Mouse (Mus musculus): ENCODE measurements at regions not wholly inside any gene's neighbourhood (a gene's known extent, or its start where the extent isn't known, plus 50 kb on each side); places are given as distances from the start of the nearest gene placed in this dataset.

DNA sequence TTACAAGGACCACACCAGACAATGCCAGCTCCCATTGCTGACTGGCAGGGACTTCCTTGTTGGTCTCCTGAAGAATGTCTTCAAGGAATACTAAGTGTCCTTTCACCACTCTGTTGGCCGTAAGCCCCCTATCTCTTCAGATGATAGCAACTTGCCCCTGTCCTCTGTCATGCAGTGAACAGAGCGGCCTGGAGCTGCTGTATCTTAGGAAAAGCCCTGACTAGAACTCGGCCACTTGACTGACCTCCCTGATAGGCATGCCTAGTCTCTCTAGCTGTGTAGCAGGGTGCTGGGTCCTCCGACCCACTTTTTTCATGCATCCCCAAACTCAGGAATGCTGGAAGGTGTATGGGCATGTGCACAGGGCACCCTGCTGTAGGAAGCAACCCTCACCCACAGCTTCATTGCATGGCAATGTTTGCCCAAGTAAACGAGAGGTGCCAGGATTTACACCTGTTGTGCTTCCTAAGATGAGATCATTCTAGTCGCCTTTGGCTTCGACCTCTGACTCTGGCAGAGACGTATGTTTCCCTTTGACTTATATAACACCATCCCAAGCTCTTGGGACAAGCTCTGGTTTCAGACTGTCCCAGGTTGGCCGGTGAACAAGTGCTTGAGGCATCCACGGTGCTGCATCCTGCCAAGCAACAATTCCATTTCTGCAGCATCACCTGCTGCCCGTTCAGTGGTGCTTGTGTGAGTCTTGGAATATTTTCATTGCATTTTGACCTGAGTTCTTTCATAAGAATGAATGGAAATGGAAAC is 145.1 kb downstream of the Zfp36l1 start:
- no peak for DNase-seq (ENCODE audit: low read depth, low spot score)

DNA sequence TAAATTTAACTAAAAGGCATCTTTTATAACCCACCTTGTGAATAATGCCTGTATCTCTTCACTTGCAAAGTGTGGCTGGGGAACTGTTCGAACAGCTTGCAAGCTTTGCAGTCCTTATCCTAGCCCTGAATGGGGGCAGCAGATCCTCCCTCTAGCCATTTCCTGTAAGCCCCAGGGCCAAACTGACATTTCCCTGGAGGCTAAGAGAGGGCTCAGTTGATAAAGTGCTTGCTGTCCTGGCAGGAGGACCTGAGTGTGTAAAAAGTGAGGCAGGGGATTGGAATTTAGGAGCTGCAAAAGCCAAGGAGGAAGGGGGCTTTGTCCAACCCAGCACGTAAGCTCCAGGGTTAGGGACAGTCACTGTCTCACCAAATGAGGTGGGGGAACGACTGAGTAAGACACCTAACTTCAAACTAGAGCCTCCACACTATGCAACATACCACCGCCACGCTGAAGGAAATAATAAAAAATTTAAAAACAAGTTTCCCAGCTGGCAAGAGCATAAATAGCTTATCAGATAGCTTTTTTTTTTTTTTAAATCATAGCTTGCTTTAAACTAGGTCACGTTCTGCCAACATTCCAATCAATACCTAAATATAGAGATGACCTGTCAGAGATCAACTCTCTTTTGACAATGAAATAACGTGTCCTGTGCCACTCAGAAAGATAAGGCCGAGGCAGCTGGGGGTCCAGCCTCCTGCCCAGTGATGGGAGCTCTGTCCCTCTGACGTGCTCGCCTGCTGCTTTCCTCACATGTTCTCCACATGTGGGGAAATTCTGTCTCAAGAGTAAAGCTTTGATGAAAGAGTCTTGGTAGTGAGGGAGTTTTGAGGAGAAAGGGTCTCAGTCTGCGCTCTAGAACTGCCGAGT is 146.0 kb downstream of the Zfp36l1 start:
- DNase-seq (ENCODE audit: low read depth, low spot score), result no peak

DNA sequence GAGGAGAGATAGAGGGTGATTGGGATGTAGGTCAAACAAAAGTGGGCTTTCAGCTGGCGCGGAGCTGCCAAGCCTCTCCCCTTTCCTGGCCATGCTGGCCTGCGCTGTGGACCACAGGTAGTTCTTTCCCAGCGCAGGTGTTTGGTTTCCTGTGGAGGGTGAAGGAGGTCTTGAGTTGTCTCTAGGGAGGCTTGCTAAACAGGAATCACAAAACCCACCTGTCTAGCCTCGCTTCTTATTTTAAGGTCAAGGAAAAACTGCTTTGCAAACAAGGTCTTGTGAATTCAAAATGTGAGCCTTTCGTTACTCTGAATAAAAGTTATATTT is 146.6 kb downstream of the Zfp36l1 start:
- no peak for DNase-seq (ENCODE audit: low read depth, low spot score)

DNA sequence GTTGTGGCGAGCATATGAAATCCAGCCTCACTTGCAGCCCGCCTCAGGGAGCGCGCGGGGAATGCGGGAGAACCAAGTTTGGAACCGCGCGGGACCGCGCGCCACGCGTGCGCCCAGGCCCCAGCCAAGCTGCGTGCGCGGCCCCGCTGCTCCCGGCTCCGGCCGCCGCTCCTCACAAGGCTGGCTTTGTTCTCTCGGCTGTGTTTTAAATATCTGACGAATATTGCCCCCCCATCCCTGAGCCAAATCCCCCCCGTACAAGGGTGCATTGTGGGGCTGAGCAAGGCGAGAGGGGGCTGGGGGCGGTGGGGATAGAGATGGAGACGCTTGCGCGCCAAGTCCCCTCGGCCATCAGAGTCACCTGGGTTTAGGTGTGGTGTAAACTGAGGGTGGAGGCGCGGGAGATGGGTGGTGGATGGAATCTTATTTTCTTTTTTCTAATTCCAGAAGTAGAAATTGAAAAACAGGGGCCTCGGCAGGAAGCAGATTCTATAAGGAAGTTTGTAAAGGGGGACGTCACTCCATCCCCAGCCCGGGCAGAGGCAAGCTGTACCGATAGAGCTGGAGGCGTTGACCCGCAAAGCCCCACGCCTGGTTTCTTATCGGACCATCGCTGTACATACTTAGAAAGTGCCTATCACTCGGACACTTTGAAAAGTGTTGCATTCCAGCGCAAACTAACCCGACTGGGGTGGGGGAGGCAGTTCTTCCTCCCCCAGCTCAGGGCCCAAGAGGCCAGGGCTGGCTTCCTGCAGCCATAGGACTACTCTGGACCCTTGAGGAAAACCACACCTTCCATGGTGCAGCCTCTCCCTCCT is 147.1 kb downstream of the Zfp36l1 start:
- DNase-seq (ENCODE audit: low read depth, low spot score), result no peak

DNA sequence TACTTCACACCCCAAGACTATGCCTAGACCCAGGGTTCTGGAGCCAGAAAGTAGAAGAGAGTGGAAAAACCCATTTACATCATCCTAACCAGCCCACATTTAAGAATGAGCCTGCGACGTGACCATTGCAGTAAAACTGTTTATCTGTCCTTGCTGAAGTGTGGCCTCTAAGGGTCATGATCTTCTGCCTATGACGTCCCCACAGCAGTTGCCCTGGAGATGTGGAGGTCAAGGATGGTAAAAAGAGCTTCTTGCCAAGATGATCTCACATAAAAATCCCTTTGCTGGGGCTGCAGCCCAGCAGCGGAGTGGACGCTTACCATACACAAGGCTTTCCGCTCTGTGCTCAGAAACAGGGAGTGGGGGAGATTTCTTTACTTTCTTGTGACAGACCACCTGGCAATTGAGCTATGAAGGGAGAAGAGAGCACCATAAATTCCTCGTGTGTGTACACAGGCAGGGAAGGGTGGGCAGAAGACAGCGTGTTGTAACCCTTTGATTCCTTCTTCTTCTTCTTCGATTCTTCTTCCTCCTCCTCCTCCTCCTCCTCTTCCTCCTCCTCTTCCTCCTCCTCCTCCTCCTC is 149.3 kb downstream of the Zfp36l1 start:
- no peak for DNase-seq (ENCODE audit: low read depth, low spot score)

DNA sequence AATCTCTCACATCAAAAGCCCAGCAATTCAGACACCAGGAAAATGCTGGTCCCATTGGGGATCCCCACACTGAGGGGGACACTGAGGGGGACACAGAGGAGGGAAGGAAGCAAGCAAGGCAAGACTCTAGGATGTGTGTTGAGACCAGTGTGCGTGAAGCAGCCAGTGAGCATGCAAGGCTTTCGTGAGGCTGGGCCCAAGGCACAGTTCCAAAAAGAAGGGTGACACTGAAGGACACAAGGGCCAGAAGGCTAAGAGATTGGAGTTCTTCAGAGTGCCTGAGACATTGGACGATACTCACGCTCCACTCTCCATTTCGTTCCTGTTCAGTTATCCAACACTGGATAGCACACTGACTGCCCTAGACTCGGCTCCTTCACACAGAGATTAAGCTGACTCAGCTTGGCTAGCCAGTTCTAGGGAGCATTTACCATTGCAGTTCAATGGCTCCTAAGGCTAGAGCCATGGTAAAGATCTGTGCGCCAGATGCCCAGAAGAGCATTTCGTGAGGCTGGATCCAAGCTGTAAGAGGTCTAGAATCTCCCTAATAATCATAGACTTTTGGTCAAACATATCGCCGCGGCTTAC is 150.1 kb downstream of the Zfp36l1 start:
- no peak for DNase-seq (ENCODE audit: low read depth, low spot score)

DNA sequence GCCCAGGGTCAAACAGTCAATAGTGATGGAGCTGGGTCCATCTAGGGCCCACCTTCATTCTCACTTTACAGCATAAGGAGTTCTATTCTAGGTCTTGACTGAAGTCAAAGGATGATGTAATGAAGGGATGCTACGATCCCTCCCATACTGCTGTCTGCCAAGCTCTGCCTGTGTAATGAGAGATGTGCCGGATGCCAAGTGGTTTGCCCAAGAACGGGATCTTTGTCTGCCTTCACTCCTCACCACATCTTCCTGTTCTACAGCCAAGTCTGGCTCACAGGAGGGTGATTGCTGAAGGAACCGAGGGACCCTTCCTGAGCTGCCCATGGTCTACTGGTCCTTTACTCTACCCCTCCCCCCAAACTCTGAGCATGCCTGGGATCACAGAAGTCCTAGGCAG is 150.9 kb downstream of the Zfp36l1 start:
- no peak for DNase-seq (ENCODE audit: low read depth, low spot score)

DNA sequence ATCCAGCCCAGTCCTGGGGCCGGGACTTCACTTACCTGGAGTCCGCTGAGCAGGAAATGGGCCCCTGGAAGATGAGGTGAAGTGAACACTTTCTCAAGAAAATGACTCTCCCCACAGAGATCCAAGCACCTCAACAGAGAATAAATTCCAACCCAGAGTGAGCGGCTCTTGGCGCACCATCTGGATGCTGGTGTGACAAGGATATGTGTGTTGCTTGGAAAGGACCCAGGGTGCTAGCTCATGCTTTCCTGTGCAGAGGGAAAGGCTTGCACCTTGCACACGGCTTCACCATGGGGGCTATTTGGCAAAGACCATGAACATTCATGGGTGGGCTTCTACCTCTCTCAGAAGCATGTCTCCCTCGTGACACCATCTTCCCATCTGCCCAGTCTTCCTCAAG is 151.7 kb downstream of the Zfp36l1 start:
- DNase-seq (ENCODE audit: low read depth, low spot score), result no peak

DNA sequence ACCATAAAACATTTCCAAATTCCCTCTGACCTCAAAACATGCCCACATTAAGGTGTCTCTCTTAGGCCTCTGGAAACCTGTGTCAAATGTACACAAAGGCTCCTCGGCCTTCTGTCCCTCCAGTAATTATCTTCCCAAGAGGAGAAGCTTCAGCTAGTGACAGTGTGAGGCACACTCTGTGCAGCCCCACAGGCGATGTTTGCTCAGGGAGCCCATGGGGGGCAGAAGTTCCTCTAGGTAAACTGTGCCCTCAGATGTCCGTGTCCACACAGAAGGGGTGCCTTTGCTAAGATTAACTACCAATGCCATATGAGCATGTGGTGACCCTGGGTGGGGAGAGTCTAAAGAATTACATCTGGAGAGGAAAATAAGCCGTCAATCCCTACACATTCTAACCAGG is 152.4 kb downstream of the Zfp36l1 start:
- DNase-seq (ENCODE audit: low read depth, low spot score), result no peak

DNA sequence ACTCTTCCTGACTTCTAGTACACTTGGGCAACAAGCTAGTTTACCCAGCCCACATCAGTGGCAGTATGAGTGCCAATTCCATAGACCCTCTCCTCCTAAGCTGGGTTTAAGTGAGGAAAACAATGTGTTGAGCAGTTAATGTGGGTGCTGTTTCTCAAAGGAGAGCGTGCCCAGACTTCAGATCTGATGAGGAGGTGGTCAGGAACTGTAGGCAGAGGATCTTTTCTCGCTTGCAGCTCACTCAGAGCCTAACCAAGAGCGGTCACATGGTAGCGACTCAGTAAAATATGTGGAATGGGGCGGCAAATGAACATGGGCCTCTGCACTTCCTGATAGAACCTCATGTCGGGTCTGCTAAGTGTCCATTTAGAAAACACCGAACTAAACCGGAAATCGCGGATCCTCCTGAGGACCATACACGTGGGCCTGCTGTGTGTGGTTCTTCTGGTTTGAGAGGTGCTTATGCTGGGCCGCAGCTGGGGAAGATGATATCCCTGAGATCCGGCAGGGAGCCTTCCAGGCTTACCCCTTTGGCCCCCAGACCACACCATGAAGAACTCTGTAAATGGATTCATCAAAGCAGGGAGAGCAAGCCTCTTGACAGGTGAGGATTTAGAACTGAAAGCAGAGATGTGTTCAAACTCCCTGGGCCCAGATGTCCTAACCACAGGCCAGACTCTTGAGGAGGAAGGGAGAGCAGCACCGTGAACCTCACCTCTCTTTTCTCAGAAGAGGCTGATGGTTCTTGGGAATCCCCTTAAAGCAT is 153.1 kb downstream of the Zfp36l1 start:
- DNase-seq (ENCODE audit: low read depth, low spot score), result peak; percentile 35

DNA sequence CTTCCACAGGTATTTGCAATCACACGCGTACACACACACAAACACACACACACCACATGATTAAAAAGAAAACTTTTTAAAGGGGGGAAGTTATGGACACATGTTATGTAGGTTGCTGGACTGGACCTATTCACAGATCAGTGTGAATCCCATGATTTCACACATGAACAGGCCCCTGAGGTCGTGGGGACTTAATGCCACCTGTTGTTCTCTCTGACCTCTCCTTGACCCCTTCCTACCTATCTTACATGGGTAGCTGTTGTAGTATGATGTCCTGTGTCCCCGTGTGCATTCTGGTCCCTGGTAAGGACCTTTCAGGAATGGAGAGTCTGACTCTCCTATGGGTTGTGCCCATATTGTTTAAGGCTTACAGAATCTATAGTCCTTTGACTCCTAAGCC is 155.6 kb downstream of the Zfp36l1 start:
- DNase-seq (ENCODE audit: low read depth, low spot score), result no peak

DNA sequence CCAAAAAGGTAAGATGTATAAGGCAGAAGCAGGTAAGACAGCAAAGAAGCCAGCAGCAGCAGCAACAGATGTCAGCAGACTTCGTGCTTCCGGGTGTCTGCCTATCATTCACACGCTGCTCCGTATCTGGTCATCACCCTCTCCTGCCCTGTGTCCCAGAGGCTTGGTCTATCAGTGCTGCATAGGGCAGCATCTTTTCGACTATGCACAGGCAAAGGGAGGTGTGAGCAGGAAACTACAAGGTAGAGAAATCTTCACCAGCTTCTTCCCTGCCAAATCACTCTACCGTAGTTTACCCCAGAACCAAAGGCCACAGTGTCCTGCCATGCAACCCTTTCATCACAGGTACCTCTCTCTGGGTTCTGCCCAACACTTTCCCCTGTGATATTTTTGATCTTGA is 156.5 kb downstream of the Zfp36l1 start:
- no peak for DNase-seq (ENCODE audit: low read depth, low spot score)

DNA sequence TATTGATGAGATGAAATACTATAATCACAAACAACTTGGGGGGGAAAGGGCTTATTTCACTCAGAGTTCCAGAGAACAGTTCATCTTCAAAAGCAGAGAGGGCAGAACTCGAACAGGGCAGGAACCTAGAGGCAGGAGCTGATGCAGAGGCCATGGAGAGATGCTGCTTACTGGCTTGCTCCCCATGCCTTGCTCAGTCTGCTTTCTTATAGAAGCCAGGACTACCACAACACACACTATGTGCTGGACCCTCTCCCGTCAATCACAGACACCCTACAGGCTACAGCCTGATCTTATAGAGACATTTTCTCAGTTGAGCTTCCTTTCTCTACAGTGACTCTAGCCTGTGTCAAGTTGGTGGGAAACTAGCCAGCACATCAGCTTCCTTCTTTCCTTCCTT is 157.3 kb downstream of the Zfp36l1 start:
- DNase-seq (ENCODE audit: low read depth, low spot score), result no peak

DNA sequence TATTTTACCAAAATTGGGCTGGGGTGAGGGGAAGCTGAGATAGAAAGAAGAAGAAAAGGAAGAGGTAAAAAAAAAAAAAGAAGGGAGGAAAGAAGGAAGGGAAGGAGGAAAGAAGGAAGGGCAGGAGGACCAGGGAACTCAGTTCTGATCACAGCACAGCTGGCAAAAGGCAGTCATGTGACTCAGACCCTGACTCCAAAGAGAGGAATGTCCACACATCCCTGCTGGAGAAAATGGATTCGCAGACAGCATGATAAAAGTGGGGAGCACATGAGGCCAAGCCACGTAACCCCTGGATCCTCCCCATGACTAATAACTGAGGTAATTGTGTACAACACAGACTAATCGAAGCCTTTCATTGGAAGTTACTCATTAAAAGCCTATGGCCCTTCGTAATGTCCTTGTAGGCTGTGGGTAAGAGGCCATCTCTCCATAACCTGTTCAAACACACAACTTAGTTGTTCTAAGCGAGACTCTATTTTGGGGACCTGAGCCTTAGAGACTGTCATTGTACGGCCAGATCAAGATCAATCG is 162.2 kb downstream of the Zfp36l1 start:
- no peak for DNase-seq (ENCODE audit: low read depth, low spot score)

DNA sequence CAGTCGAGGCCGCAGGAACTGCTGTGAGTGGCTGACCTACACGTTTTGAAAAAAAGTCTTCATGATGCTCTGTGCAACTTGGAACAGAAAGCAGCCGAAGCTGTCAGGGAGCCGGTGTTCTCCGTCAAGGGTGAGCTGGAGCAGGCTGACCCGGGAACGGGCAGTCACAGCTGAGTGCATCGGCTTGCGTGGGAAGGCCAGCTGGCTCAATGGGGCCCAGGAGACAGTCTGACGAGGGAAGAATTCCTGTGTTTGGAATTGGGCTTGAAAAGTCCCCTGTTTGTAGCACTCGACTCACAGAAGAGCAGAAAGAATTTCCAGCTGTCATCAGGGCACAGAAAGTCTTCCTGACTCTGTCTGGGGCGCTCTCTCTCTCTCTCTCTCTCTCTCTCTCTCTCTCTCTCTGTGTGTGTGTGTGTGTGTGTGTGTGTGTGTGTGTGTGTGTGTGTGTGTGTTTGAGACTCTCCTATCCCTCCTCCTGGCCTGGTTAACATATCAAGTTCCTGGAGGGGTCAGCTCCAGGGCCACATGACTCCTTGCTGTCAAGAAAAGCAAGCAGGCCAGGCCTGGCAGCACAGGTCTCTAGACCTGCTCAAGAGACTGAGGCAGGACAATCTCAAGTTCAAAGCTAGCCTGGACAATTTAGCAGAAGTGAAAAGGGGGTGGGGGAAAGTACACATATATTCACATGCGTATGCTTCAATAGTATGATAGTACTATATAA is 163.6 kb downstream of the Zfp36l1 start:
- no peak for DNase-seq (ENCODE audit: low read depth, low spot score)

DNA sequence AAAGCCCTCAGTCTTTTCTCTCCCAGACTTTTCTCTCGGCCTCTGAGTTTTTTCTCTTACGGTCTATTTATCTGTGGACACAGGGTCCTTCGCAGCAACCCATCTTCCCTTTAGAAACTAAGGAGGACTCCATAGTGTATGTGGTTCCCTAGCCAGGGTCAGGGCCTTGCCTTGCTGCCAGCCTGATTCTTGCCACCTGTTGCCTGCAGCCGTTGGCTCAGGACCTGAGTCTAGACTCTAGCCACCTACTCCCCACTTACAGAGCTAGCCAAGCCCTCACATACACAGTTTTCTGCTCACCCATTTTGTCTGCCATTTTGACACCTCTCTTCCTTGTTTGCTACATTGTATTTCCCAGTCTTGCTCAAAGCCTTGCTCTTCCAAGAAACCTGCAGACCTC is 165.2 kb downstream of the Zfp36l1 start:
- no peak for DNase-seq (ENCODE audit: low read depth, low spot score)

DNA sequence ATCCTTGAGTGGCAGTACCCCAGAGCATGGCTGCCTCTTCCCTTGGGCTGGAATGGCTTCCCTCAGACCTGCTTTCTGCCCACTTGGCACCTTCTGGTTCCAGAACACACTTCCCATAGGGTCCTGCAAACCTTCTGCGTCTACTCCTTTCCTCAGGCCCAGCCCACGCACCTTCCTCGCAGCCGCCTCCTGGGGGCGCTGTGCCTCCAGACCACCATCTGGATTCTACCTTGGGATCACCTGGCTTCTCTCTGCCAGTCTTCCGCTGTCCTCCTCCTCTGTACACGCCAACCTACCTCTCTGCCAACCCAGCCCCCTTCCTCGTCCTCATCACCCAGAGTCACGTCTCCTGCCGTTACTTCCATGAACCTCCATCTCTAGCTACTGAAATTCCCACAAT is 166.0 kb downstream of the Zfp36l1 start:
- peak; percentile 37 for DNase-seq (ENCODE audit: low read depth, low spot score)

DNA sequence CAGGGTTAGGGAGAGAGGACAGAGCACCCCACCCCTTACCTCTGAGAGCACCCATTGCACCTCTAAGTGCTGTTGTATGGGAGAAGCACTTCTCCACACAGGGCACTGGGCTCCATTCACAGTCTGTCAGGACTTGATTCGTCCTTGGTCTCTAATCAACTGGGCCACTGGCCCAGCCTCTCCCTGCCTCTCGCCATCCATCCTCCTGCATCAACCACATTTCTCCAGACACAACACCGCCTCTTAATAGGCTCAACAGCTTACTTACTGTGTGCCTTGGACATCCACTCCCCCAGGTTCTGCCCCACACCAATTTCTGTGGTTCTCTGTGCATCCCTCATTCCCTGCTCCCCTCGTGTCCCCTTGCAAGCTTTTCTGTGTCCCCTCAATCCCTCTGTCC is 166.9 kb downstream of the Zfp36l1 start:
- no peak for DNase-seq (ENCODE audit: low read depth, low spot score)

DNA sequence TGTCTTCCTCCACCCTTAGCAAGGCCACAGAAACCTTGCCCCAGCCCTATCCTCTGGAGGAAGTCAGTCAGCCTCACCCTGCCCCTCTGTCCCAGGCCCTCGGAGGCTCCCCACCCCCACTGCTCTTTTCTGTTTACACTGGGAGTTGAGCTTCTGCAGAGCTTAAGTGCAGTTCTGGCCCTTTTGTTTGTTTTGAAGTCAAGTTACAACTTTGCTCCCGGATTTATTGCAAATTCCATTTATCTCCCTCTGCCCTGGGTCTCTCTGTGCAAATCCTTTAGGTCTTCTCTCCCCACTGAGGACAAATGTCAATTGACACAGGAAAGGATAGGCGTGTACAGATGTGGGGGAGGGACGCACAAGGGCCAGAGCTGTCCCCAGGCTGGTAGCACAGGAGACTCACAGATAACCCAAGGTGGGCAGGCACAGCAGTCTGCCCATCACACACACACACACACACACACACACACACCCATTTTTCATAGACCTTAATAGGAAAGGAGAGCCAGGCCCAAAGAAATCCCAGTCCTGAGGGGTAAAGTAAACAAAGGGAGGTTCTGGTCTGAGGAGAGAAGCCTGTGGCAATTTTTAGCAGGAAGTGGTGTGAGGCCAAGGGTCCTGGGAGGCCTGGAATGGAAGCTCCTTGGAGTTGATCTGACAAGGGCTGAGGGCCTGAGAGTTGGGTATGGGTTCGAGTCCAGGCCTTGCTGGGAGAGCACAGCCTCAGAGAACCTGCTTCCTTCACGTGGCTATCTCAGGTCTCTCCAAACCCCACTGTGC is 167.9 kb downstream of the Zfp36l1 start:
- DNase-seq (ENCODE audit: low read depth, low spot score), result no peak

Data from A20 (cell line).